Mouse (Mus musculus): ENCODE measurements around the gene Ptprb.

DNA sequence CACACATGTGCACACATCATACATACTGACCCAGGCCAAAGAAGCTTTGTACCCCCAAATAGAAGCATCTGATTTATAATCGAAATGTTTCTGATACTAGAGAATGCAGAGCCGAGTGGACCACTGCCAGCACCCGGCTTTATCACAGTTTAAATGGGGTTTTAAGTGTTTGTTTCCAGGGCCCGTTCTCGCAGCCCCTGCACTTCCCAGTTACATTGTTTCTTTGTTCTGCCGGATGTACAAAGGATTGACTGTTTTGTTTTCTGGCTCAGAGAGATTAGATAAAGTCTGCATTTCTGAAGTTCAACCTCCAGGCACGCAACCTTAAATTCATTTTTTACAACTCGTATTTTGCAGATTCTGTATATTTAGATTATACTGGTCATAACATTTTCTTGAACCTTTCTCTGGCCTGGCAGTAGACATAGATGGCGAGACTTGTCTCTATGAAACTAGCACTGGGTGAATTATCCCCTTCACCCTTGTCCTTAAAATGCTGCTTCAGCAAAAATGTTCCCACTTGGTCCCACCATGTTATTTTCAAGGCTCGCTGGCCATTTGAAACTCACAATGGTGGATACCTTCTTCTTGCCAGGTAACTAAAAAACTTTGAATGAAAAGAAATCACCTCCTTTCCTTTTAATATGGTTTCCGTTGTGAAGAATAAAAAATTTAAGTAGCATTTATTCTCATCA is 35.3 kb downstream of the Ptprb start:
- TF ChIP-seq CTCF (IDR thresholded peaks at IDR 0.05; ENCODE audit: control insufficient read depth, insufficient read depth, low read length) (no peak), POLR2A (IDR thresholded peaks at IDR 0.05; ENCODE audit: borderline replicate concordance, control insufficient read depth, low read depth, low read length) (no peak)
